Mouse (Mus musculus): Measurements from ENCODE around the gene 4930415O20Rik. TPM values are rescaled to one million over a fixed set of nuclear protein-coding genes. Genes with fewer than 3 reads are reported as not detected.
"Not testable (repeated sequence)": the region's sequence is repeated elsewhere in the genome, so short reads cannot be mapped to it uniquely, and the experiment has no call there.

4930415O20Rik gene
- polyA plus RNA-seq, 1 experiment from 2014 or later, result not detected

- Histone ChIP-seq H3K4me3 (ENCODE audit: low read depth, low read length) (no peak overlapping the region), H3K27me3 (ENCODE audit: control insufficient read depth, insufficient read depth, low read length) (no peaks in the 10 kb centered on the region), H3K9me3 (replicated peaks; ENCODE audit: control insufficient read depth, low read length) (no peaks in the 10 kb centered on the region), H3K36me3 (replicated peaks; ENCODE audit: control insufficient read depth, insufficient read depth, low read depth, low read length) (no peaks in the 10 kb centered on the region), H3K27ac (replicated peaks; ENCODE audit: low read depth, low read length) (no peak overlapping the region), H3K9ac (replicated peaks; ENCODE audit: low read length) (no peak overlapping the region), H3K4me1 (ENCODE audit: control insufficient read depth, insufficient read depth, low read length) (no peaks in the 10 kb centered on the region), H3K4me2 (ENCODE audit: low read depth, low read length) (no peak overlapping the region)
- 94% methylated on average over 4 of the region's 4 CpGs for WGBS
- DNase-seq (ENCODE audit: low spot score) (no peak), ATAC-seq (replicated peaks; ENCODE audit: insufficient number of reproducible peaks, low FRiP score, low TSS enrichment, low read depth) (no peak)
Measured at GRCm38 (mm10) chr15:98569795-98570365, 924 bp upstream of the 4930415O20Rik start.

- Histone ChIP-seq H3K4me1 (ENCODE audit: control insufficient read depth, insufficient read depth, low read length) (no peaks in the 10 kb centered on the region), H3K4me3 (ENCODE audit: low read depth, low read length) (no peak overlapping the region), H3K4me2 (ENCODE audit: low read depth, low read length) (no peak overlapping the region), H3K9ac (replicated peaks; ENCODE audit: low read length) (no peak overlapping the region), H3K27ac (replicated peaks; ENCODE audit: low read depth, low read length) (no peak overlapping the region), H3K27me3 (ENCODE audit: control insufficient read depth, insufficient read depth, low read length) (no peaks in the 10 kb centered on the region), H3K36me3 (replicated peaks; ENCODE audit: control insufficient read depth, insufficient read depth, low read depth, low read length) (no peaks in the 10 kb centered on the region), H3K9me3 (replicated peaks; ENCODE audit: control insufficient read depth, low read length) (no peaks in the 10 kb centered on the region)
- WGBS, result 72% methylated on average over 4 of the region's 4 CpGs
- ATAC-seq (replicated peaks; ENCODE audit: insufficient number of reproducible peaks, low FRiP score, low TSS enrichment, low read depth) (no peak), DNase-seq (ENCODE audit: low spot score) (no peak)
Measured at GRCm38 (mm10) chr15:98573293-98573692, 2.5 kb downstream of the 4930415O20Rik start.

GRCm38 (mm10) chr15:98579310-98579709 lies 8.5 kb downstream of the 4930415O20Rik start:
- Histone ChIP-seq H3K4me1 (ENCODE audit: control insufficient read depth, insufficient read depth, low read length) (no peaks in the 10 kb centered on the region), H3K9ac (replicated peaks; ENCODE audit: low read length) (no peak overlapping the region), H3K4me3 (ENCODE audit: low read depth, low read length) (no peak overlapping the region), H3K36me3 (replicated peaks; ENCODE audit: control insufficient read depth, insufficient read depth, low read depth, low read length) (no peaks in the 10 kb centered on the region), H3K4me2 (ENCODE audit: low read depth, low read length) (no peak overlapping the region), H3K9me3 (replicated peaks; ENCODE audit: control insufficient read depth, low read length) (no peaks in the 10 kb centered on the region), H3K27ac (replicated peaks; ENCODE audit: low read depth, low read length) (no peak overlapping the region), H3K27me3 (ENCODE audit: control insufficient read depth, insufficient read depth, low read length) (no peaks in the 10 kb centered on the region)
- no peak for DNase-seq (ENCODE audit: low spot score)
- WGBS, result 85% methylated on average over 2 of the region's 2 CpGs
- no peak for ATAC-seq (replicated peaks; ENCODE audit: insufficient number of reproducible peaks, low FRiP score, low TSS enrichment, low read depth)

GRCm38 (mm10) chr15:98579795-98580464 lies 9.1 kb downstream of the 4930415O20Rik start:
- 35% methylated on average over 5 of the region's 5 CpGs for WGBS

GRCm38 (mm10) chr15:98582410-98582809 lies 11.6 kb downstream of the 4930415O20Rik start:
- no peak for DNase-seq (ENCODE audit: low spot score)
- Histone ChIP-seq H3K4me3 (ENCODE audit: low read depth, low read length) (no peak overlapping the region), H3K9me3 (replicated peaks; ENCODE audit: control insufficient read depth, low read length) (no peaks in the 10 kb centered on the region), H3K9ac (replicated peaks; ENCODE audit: low read length) (no peak overlapping the region), H3K27ac (replicated peaks; ENCODE audit: low read depth, low read length) (no peak overlapping the region), H3K4me2 (ENCODE audit: low read depth, low read length) (no peak overlapping the region), H3K4me1 (ENCODE audit: control insufficient read depth, insufficient read depth, low read length) (no peaks in the 10 kb centered on the region), H3K36me3 (replicated peaks; ENCODE audit: control insufficient read depth, insufficient read depth, low read depth, low read length) (no peaks in the 10 kb centered on the region; the same call in 1 of the 2 replicates), H3K27me3 (ENCODE audit: control insufficient read depth, insufficient read depth, low read length) (no peaks in the 10 kb centered on the region)
- 86% methylated on average over 8 of the region's 8 CpGs for WGBS
- no peak for ATAC-seq (replicated peaks; ENCODE audit: insufficient number of reproducible peaks, low FRiP score, low TSS enrichment, low read depth)

More at GRCm38 (mm10) chr15:98579795-98580464, 9.1 kb downstream of the 4930415O20Rik start:
- peak; percentile 80 for ATAC-seq (replicated peaks; ENCODE audit: insufficient number of reproducible peaks, low FRiP score, low TSS enrichment, low read depth)
- H3K4me1 ChIP-seq (ENCODE audit: control insufficient read depth, insufficient read depth, low read length), result no peaks in the 10 kb centered on the region
- H3K27me3 ChIP-seq (ENCODE audit: control insufficient read depth, insufficient read depth, low read length), result no peaks in the 10 kb centered on the region
- no peak overlapping the region for H3K9ac ChIP-seq (replicated peaks; ENCODE audit: low read length)
- no peaks in the 10 kb centered on the region for H3K9me3 ChIP-seq (replicated peaks; ENCODE audit: control insufficient read depth, low read length)
- DNase-seq (ENCODE audit: low spot score), result peak; percentile 88
- H3K36me3 ChIP-seq (replicated peaks; ENCODE audit: control insufficient read depth, insufficient read depth, low read depth, low read length), result no peaks in the 10 kb centered on the region
- no peak overlapping the region for H3K4me2 ChIP-seq (ENCODE audit: low read depth, low read length)
- H3K27ac ChIP-seq (replicated peaks; ENCODE audit: low read depth, low read length), result no peak overlapping the region
- no peak overlapping the region for H3K4me3 ChIP-seq (ENCODE audit: low read depth, low read length)

- ATAC-seq (replicated peaks; ENCODE audit: insufficient number of reproducible peaks, low FRiP score, low TSS enrichment, low read depth), result no peak
- Histone ChIP-seq H3K27me3 (ENCODE audit: control insufficient read depth, insufficient read depth, low read length) (no peaks in the 10 kb centered on the region), H3K9me3 (replicated peaks; ENCODE audit: control insufficient read depth, low read length) (no peaks in the 10 kb centered on the region), H3K4me3 (ENCODE audit: low read depth, low read length) (no peak overlapping the region), H3K27ac (replicated peaks; ENCODE audit: low read depth, low read length) (no peak overlapping the region), H3K36me3 (replicated peaks; ENCODE audit: control insufficient read depth, insufficient read depth, low read depth, low read length) (no peaks in the 10 kb centered on the region; the same call in 1 of the 2 replicates), H3K4me2 (ENCODE audit: low read depth, low read length) (no peak overlapping the region), H3K9ac (replicated peaks; ENCODE audit: low read length) (no peak overlapping the region), H3K4me1 (ENCODE audit: control insufficient read depth, insufficient read depth, low read length) (no peaks in the 10 kb centered on the region)
- 71% methylated on average over 8 of the region's 8 CpGs for WGBS
- DNase-seq (ENCODE audit: low spot score), result no peak
Measured at GRCm38 (mm10) chr15:98582996-98583395, 12.2 kb downstream of the 4930415O20Rik start.

GRCm38 (mm10) chr15:98585421-98585820 lies 14.6 kb downstream of the 4930415O20Rik start:
- DNase-seq (ENCODE audit: low spot score) (no peak), ATAC-seq (replicated peaks; ENCODE audit: insufficient number of reproducible peaks, low FRiP score, low TSS enrichment, low read depth) (no peak)
- no peaks in the 10 kb centered on the region; the same call in 1 of the 2 replicates for H3K36me3 ChIP-seq (replicated peaks; ENCODE audit: control insufficient read depth, insufficient read depth, low read depth, low read length)
- no peaks in the 10 kb centered on the region for H3K4me1 ChIP-seq (ENCODE audit: control insufficient read depth, insufficient read depth, low read length)
- WGBS, result 32% methylated on average over 7 of the region's 7 CpGs
- no peak overlapping the region for H3K27ac ChIP-seq (replicated peaks; ENCODE audit: low read depth, low read length)
- H3K4me3 ChIP-seq (ENCODE audit: low read depth, low read length), result no peak overlapping the region
- no peaks in the 10 kb centered on the region for H3K9me3 ChIP-seq (replicated peaks; ENCODE audit: control insufficient read depth, low read length)
- no peak overlapping the region for H3K4me2 ChIP-seq (ENCODE audit: low read depth, low read length)
- H3K27me3 ChIP-seq (ENCODE audit: control insufficient read depth, insufficient read depth, low read length), result no peaks in the 10 kb centered on the region
- H3K9ac ChIP-seq (replicated peaks; ENCODE audit: low read length), result no peak overlapping the region

- not testable (repeated sequence) for H3K9ac ChIP-seq (replicated peaks; ENCODE audit: low read length); H3K4me2 ChIP-seq (ENCODE audit: low read depth, low read length); H3K4me1 ChIP-seq (ENCODE audit: control insufficient read depth, insufficient read depth, low read length); DNase-seq (ENCODE audit: low spot score); H3K27me3 ChIP-seq (ENCODE audit: control insufficient read depth, insufficient read depth, low read length); H3K4me3 ChIP-seq (ENCODE audit: low read depth, low read length); H3K36me3 ChIP-seq (replicated peaks; ENCODE audit: control insufficient read depth, insufficient read depth, low read depth, low read length); H3K27ac ChIP-seq (replicated peaks; ENCODE audit: low read depth, low read length); ATAC-seq (replicated peaks; ENCODE audit: insufficient number of reproducible peaks, low FRiP score, low TSS enrichment, low read depth); H3K9me3 ChIP-seq (replicated peaks; ENCODE audit: control insufficient read depth, low read length)
- WGBS, result 81% methylated on average over 9 of the region's 9 CpGs
Measured at GRCm38 (mm10) chr15:98586141-98586540, 15.3 kb downstream of the 4930415O20Rik start.

All from embryonic facial prominence, embryonic 11.5 days (tissue).